42 mouse cellular contexts compared by ENCODE assay signal in the genomic region with DNA sequence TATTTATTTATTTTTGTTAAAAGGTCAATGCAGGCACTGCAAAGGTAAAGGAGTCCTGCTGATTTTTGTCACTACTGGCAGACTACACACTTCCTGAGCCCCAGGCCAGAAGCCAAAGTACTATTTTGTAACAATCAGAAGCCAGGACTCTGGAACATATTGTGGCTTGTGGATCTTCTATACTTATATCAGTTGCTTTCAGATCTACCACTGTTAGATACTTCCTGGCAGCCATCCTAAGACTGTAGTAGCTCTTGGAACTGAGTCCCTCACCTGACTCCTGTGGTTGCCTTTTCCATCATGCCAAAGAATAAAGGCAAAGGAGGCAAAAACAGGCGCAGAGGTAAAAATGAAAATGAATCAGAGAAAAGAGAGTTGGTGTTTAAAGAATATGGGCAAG. TPM values are rescaled to one million over a fixed set of nuclear protein-coding genes. Genes with fewer than 3 reads are reported as not detected.
"Had no signal": no experiment of that assay in that cellular context is flagged by ENCODE, and none has a peak within 500 bp of the region (broad histone marks: within the 10 kb centered on the region; RNA-seq: fewer than 3 reads in every experiment).

A gene (plus strand): TSS at position 301 of the 400 bp plus-strand sequence.

RNA-seq across cellular contexts. Expression of the gene that starts here (rescaled TPM):
- total RNA-seq: heart, postnatal 10 days; heart, postnatal 14 days; heart, postnatal 25 days; heart, postnatal 36 days; heart, postnatal 4 days; hematopoietic stem cell, adult 5-6 weeks; hindbrain, postnatal 0 days; layer of hippocampus, adult 18-20 months; layer of hippocampus, adult 2 months; layer of hippocampus, adult 8-10 months; layer of hippocampus, postnatal 10 days; layer of hippocampus, postnatal 14 days; layer of hippocampus, postnatal 25 days; layer of hippocampus, postnatal 36 days; left cerebral cortex, adult 18-20 months; left cerebral cortex, adult 2 months; left cerebral cortex, adult 8-10 months had no signal
- polyA plus RNA-seq: heart, embryonic 11.5 days; heart, embryonic 12.5 days; heart, embryonic 13.5 days; heart, embryonic 14.5 days; heart, embryonic 15.5 days; heart, embryonic 16.5 days; heart, postnatal 0 days; hindbrain, embryonic 10.5 days; hindbrain, embryonic 11.5 days; hindbrain, embryonic 12.5 days; hindbrain, embryonic 13.5 days; hindbrain, embryonic 14.5 days; hindbrain, embryonic 15.5 days; hindbrain, embryonic 16.5 days; hindbrain, postnatal 0 days; inflammation-experienced regulatory T-cells, adult 6 months; intestine, embryonic 14.5 days; intestine, embryonic 15.5 days; intestine, embryonic 16.5 days; intestine, postnatal 0 days; kidney, adult 2 months; kidney, embryonic 14.5 days; kidney, embryonic 15.5 days; kidney, embryonic 16.5 days; kidney, postnatal 0 days; large intestine, adult 2 months had no signal
